Mouse (Mus musculus) central nervous system, embryonic 14 days (tissue): ENCODE results near the gene Oprl1. TPM values are rescaled to one million over a fixed set of nuclear protein-coding genes. Genes with fewer than 3 reads are reported as not detected.

Experiments
- polyA plus RNA-seq: library from polyadenylated mRNA; depleted of rRNA; stranded (reverse); fragments of >200 nt; gene quantifications from 2 replicates; pipeline ENCODE4 v1.2.3, GENCODE M21; 2012; rRNA removed

The Oprl1 gene
- polyA plus RNA-seq: 70.0 and 75.1 TPM in 2 replicates

DNA sequence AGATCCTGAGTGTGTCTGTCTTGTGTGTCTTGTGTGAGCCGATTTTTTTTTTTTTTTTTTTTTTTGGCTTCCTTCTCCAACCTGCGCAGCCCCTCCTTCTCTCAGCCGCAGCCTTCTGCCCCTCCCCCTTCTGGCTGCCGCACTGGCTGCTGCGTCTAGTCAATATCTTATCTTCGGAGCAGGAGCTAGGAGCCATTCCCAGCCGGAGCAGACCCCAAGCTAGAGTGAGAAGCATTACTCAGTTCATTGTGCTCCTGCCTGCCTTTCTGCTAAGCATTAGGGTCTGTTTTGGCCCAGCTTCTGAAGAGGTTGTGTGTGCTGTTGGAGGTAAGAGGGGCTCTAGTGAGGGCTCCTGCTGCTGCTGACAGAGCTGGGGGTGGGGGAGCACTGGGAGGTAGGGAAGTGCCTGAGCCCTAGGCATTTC lies at the start of gene Oprl1:
Oprl1 (plus strand) TSS at position 114 of the 424 bp plus-strand sequence.

DNA sequence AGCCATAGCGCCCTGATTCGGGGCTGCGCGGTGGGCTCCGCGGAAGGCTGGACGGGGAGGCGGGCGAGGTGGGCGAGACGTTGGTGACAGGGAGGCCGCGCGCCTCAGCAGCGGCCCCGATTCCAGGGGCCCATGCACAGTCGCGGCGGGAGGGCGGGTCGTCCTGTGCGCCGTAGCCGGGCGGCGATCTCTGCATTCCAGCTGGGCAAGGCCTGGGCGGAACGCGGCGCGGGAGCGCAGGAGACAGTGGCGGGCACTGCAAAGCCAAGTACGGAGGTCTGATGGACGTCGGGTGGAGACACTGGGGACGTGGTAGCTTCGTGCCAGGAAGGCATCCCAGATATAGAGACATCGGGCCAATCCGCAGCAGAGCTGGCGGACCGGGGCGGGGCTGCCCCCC lies 43.5 kb upstream of the Oprl1 start, which contains the start of gene Sox18:
Sox18 (minus strand) TSS at position 315 of the 400 bp plus-strand sequence.

DNA sequence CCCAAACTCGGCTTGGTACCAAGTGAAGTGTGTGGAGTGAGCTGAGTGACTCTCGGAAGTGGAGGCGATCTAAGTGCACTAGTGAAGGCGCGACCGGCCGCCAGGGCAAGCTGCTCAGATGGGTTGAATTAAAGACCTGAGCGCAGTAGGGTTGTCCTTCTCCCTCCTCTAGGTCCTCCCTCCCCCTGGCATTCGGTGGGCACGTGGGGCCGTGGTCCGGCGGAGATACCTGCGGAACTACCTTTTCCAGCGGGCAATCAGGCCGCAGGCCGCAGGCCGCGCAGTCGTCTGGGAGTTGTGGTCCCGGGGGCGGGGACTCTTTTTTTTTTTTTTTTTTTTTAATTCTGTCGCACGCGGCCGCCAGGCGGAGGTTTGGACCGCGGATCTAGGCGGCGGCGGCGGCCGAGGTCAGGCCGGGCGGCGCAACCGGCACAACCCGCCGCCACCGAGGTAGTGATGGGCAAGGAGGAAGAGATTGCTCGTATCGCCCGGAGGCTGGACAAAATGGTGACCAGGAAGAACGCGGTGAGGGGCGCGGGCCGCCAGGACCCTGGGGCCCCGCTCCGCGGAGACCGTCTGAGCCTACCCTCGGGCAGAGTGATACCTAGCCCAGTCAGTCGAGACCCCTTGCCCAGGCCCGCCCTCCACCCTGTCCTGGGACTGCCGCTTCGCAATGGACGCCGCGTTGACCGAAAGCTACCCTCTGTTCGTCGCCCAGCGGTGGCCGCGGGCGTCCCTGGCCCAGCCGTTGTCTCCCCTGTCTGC lies 34.7 kb upstream of the Oprl1 start, which contains the start of gene Tcea2:
Tcea2 (plus strand) TSS at position 360 of the 765 bp plus-strand sequence.

DNA sequence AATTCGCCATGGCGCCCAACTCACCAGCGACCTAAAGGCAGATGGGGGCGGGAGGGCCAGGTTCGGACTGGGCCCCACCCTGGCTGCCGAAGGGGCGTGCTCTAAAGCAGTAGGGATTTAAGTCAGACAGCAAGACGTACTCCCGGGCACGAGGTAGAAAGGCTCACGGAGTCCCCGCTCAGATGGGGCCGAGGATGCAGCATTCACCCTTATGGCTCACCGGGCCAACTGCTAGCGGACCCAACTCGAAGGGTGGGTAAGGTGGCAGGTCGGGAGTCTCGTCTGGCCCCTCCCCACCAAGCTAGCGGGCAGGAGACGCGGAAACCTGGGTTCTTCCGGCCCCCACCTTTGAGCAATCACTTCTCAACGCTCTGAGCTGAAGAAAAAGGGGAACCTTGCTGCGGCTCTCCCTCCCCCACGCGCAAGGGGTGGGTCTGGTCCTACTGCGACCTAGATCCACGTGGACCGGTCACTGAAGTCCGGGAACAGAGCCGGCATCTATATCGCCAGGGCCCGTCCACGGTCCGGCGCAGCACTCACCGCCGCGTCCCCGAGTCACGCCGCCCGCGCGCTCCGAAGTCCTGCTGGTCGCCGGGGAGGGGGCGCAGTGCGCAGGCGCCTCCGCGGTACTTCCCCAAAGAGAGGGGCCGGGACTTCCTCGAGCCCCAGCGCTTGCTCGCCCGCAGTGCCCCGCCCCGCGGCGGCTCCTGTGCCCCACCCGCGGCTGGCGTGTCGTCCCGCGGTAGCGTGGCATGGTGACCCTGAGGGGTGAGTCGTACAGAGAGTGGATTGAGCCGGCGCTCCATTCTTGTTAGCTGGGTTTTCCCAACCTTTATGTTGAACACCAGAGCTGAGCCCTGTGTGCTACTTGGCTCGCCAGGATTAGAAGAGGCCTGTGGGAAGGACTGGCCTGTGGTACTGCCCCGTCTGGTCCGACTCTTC lies 21.2 kb upstream of the Oprl1 start, which contains the start of gene Rgs19:
Rgs19 (minus strand) TSS at position 639 of the 942 bp plus-strand sequence.

DNA sequence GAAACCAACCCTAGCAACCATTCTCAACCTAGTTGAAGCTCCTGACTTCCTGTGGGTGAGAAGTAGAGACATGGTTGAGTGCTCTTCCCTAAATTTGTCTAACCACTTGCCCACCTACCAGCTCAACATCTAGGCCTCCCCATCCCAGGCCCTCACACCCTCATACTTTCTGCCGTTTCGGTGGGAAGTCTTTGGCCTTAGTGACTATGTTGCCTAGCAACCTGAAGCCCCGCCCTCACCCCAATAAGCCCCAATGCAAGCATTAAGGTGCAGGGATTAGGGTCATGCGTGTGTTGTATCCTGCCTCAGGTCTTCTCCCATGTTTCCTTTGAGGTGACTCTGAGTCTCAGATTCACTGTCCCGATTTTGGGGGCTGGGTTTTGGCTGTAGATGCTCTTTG lies 16.6 kb upstream of the Oprl1 start, which contains the start of gene Lkaaear1:
Lkaaear1 (minus strand) TSS at position 202 of the 400 bp plus-strand sequence.

DNA sequence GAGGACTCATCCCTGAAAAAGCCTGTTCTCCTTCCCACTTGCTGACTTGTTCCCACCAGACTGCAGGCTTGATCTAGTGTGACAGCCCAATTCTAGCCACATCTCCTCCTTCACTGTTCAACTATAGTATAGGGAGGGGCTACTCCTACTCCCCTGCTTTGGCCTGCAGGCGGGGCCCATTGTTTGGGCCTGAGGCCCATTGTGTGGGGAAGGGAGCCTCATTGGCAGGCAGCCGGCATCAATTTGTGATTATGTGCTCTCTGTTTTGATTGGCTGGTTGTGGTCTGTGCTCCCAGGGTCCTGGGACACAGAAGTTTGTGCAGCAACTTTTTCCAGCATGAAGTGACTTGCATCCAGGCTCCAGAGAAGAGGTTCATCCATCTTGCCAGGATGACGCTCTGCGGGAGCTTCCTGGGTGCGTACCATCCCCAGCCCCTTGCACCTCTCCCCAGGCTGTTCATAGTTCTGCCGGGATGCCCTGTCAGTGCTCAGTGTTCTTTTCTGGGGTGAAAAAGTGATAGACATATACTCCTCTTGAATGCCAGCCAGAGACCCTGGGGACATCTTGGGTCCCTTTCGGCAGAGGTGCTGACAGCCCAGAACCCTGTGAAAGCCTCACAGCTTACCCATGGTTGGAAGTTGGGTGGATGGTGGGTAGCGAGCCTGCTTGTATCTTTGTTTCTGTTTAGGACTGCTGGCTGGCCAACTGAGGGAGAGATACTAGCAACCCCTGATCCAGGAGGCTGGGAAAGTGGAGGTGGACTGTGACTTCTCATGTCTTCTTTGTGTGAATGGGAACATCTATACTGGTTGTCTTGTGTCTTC lies 48.4 kb downstream of the Oprl1 start, which contains the start of gene Myt1:
Myt1 (plus strand) TSS at position 327 of the 825 bp plus-strand sequence.

Other genes with a start within 250 kb of the Oprl1 start
- gene Abhd16b, start 221.8 kb upstream of the Oprl1 start, polyA plus RNA-seq: not detected in 2 replicates
- 124 TPM in 2 replicates for gene Tpd52l2, start 217.9 kb upstream of the Oprl1 start, polyA plus RNA-seq
- 136 and 141 TPM in 2 replicates for gene Dnajc5, start 194.5 kb upstream of the Oprl1 start, polyA plus RNA-seq
- 140 and 143 TPM in 2 replicates for gene Uckl1, start 130.1 kb upstream of the Oprl1 start, polyA plus RNA-seq
- gene Prpf6, start 123.1 kb upstream of the Oprl1 start, polyA plus RNA-seq: 47.0 and 50.2 TPM in 2 replicates
- 131 and 132 TPM in 2 replicates for gene Zfp512b, start 122.2 kb upstream of the Oprl1 start, polyA plus RNA-seq
- gene Samd10, start 115.8 kb upstream of the Oprl1 start, polyA plus RNA-seq: 106 and 110 TPM in 2 replicates
- 0.12 and 0.18 TPM in 2 replicates for gene Gm29797, start 58.0 kb upstream of the Oprl1 start, polyA plus RNA-seq
- gene Sox18, start 43.4 kb upstream of the Oprl1 start, polyA plus RNA-seq: 20.4 and 25.3 TPM in 2 replicates
- 78.5 and 86.8 TPM in 2 replicates for gene Tcea2, start 34.7 kb upstream of the Oprl1 start, polyA plus RNA-seq
- gene Rgs19, start 21.0 kb upstream of the Oprl1 start, polyA plus RNA-seq: 75.0 and 83.6 TPM in 2 replicates
- not detected in 2 replicates for gene Lkaaear1, start 16.6 kb upstream of the Oprl1 start, polyA plus RNA-seq
- 56.3 and 75.6 TPM in 2 replicates for gene Myt1, start 48.3 kb downstream of the Oprl1 start, polyA plus RNA-seq
- gene Pcmtd2, start 122.8 kb downstream of the Oprl1 start, polyA plus RNA-seq: 52.1 and 57.4 TPM in 2 replicates
- 46.7 and 55.1 TPM in 2 replicates for gene Polr3k, start 149.3 kb downstream of the Oprl1 start, polyA plus RNA-seq